Mouse (Mus musculus): ENCODE data around the gene Rcbtb2.

DNA sequence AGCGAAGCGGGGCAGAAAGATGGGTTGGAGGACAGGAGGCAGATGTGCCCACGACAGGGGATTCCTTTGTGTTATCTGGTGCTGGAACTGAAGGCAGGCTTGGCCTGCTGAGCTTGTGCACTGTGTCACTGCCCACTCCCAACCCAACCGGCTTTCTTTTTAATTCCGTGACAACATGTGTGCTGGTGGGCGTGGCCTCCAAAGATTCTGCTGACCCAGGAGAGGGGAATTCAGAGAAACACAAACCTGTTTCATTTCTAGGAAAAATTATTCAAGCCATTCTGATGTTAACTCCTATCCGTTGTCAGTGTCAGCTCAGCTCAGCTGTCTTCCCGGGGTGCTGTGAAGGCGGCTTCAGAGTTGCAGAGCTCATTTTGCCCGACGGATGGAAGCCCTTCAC is 55.1 kb downstream of the Rcbtb2 start:
- TF ChIP-seq POLR2A (IDR thresholded peaks at IDR 0.05; ENCODE audit: control insufficient read depth, extremely low read depth, insufficient read depth, low read length, poor library complexity) = no peak
- TF ChIP-seq CTCF (IDR thresholded peaks at IDR 0.05; ENCODE audit: borderline replicate concordance, control insufficient read depth, extremely low read depth, insufficient read depth, low read length, poor library complexity) = no peak

All from thymus, adult 2 months (tissue).